Mouse (Mus musculus): Measurements from ENCODE around the gene Phc2. TPM values are rescaled to one million over a fixed set of nuclear protein-coding genes. Genes with fewer than 3 reads are reported as not detected.
"Not testable (repeated sequence)": the region's sequence is repeated elsewhere in the genome, so short reads cannot be mapped to it uniquely, and the experiment has no call there.

The Phc2 gene
- total RNA-seq (2022) = 10 to 100 TPM; 87.3 to 94.0 (median 91.6) TPM

GRCm38 (mm10) chr4:128654505-128655381, at the start of gene Phc2:
TSS of gene Phc2 (plus strand) at chr4:128654702.
- DNase-seq (ENCODE audit: low spot score in 2 of 2) = peak; percentile 95 to 97

GRCm38 (mm10) chr4:128606586-128606985, 47.9 kb upstream of the Phc2 start:
- DNase-seq (ENCODE audit: low spot score in 2 of 2) = peak in 1 of 2 experiments; percentile 35

GRCm38 (mm10) chr4:128607661-128608060, 46.8 kb upstream of the Phc2 start:
- no peak for DNase-seq (ENCODE audit: low spot score in 2 of 2)

GRCm38 (mm10) chr4:128609276-128609924, 45.1 kb upstream of the Phc2 start:
- no peak for DNase-seq (ENCODE audit: low spot score in 2 of 2)

- peak; percentile 98 to 99 for DNase-seq (ENCODE audit: low spot score in 2 of 2)
Observed at GRCm38 (mm10) chr4:128609925-128610402, 44.5 kb upstream of the Phc2 start, which contains the start of gene Zscan20. TSS of gene Zscan20 (minus strand) at chr4:128610098.

GRCm38 (mm10) chr4:128610706-128611105, 43.8 kb upstream of the Phc2 start:
- no peak for DNase-seq (ENCODE audit: low spot score in 2 of 2)

GRCm38 (mm10) chr4:128611726-128612125, 42.8 kb upstream of the Phc2 start:
- not testable (repeated sequence) for DNase-seq (ENCODE audit: low spot score in 2 of 2)

- peak in 1 of 2 experiments; percentile 62 for DNase-seq (ENCODE audit: low spot score in 2 of 2)
Observed at GRCm38 (mm10) chr4:128613326-128613725, 41.2 kb upstream of the Phc2 start.

GRCm38 (mm10) chr4:128615761-128616160, 38.7 kb upstream of the Phc2 start:
- no peak for DNase-seq (ENCODE audit: low spot score in 2 of 2)

GRCm38 (mm10) chr4:128617363-128618120, 37.0 kb upstream of the Phc2 start:
- no peak for DNase-seq (ENCODE audit: low spot score in 2 of 2)

- no peak for DNase-seq (ENCODE audit: low spot score in 2 of 2)
Observed at GRCm38 (mm10) chr4:128618246-128618911, 36.1 kb upstream of the Phc2 start, which contains the start of gene Tlr12. TSS of gene Tlr12 (minus strand) at chr4:128618619.

GRCm38 (mm10) chr4:128618963-128619362, 35.5 kb upstream of the Phc2 start:
- DNase-seq (ENCODE audit: low spot score in 2 of 2) = no peak

- DNase-seq (ENCODE audit: low spot score in 2 of 2) = no peak
Observed at GRCm38 (mm10) chr4:128620572-128620971, 33.9 kb upstream of the Phc2 start.

GRCm38 (mm10) chr4:128621109-128621508, 33.4 kb upstream of the Phc2 start:
- DNase-seq (ENCODE audit: low spot score in 2 of 2) = no peak

- no peak for DNase-seq (ENCODE audit: low spot score in 2 of 2)
Observed at GRCm38 (mm10) chr4:128635451-128635850, 19.1 kb upstream of the Phc2 start.

GRCm38 (mm10) chr4:128635894-128636585, 18.5 kb upstream of the Phc2 start:
- no peak for DNase-seq (ENCODE audit: low spot score in 2 of 2)

- DNase-seq (ENCODE audit: low spot score in 2 of 2) = no peak
Observed at GRCm38 (mm10) chr4:128637250-128637649, 17.3 kb upstream of the Phc2 start.

GRCm38 (mm10) chr4:128638265-128638923, 16.1 kb upstream of the Phc2 start:
- no peak for DNase-seq (ENCODE audit: low spot score in 2 of 2)

Data from layer of hippocampus, adult 8-10 months (tissue).